Mouse (Mus musculus): ENCODE measurements around the gene D630003M21Rik. TPM values are rescaled to one million over a fixed set of nuclear protein-coding genes. Genes with fewer than 3 reads are reported as not detected.
A peak's percentile ranks its signal among the peaks of the same experiment; 100 is the strongest.

The D630003M21Rik gene
- polyA plus RNA-seq, 1 experiment from 2014 or later = 2.6 TPM

DNA sequence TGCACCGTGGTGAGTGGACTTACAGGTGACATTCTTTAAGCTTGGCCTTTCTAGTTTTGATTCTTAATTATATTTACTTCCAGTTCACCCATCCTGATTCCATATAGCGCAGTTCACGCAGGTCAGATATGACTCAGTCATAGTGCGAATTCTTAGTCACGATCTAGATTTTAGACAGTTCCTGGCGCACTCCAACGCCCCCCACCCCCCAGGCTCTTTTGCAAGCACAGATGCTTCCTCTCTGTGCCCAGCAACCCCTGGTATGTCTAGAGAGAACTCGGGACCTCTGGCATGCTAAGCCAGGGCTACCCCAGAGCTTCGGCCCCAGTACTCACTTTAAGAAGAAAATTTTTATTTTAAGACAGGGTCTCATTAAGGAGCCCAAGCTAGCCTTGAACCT, 72.5 kb downstream of the D630003M21Rik start:
- Histone ChIP-seq H3K9ac (no peak overlapping the region), H3K27me3 (no peaks in the 10 kb centered on the region), H3K27ac (replicated peaks) (no peak overlapping the region), H3K4me3 (no peak overlapping the region), H3K9me3 (no peaks in the 10 kb centered on the region), H3K36me3 (no peaks in the 10 kb centered on the region), H3K4me2 (no peak overlapping the region), H3K4me1 (replicated peaks) (peaks cover 26% of the 10 kb centered on the region)
- 93% methylated on average over 9 of the region's 9 CpGs for WGBS
- ATAC-seq (ENCODE audit: low read depth) = no peak

- H3K27me3 ChIP-seq = no peaks in the 10 kb centered on the region
- WGBS = 62% methylated on average over 2 of the region's 2 CpGs
- ATAC-seq (ENCODE audit: low read depth) = no peak
- H3K36me3 ChIP-seq = no peaks in the 10 kb centered on the region
- H3K9me3 ChIP-seq = 0 out of 2 replicates have a peak, but pooled peaks cover 4% of the 10 kb centered on the region
- H3K9ac ChIP-seq = no peak overlapping the region
- no peak overlapping the region for H3K27ac ChIP-seq (replicated peaks)
- peaks cover 26% of the 10 kb centered on the region for H3K4me1 ChIP-seq (replicated peaks)
- no peak overlapping the region for H3K4me2 ChIP-seq
- no peak overlapping the region for H3K4me3 ChIP-seq
Measured at GRCm38 (mm10) chr2:158155615-158156014, 73.4 kb downstream of the D630003M21Rik start.

DNA sequence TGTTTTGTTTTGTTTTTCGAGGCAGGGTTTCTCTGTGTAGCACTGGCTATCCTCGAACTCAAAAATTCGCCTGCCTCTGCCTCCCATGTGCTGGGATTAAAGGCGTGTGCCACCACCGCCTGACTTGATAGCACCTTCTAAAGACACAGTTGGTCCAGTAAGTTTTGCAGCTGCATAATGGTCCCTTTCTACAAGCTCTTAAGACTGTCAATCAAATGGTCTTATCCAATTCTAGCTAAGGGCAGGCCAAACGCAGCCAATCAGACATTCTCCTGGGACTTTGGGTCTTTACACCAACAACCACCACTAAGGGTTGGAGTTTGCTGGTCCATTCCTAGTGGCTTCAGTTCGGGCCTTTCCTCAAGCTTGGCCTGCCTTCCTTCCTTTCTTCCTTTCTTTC, 73.9 kb downstream of the D630003M21Rik start:
- Histone ChIP-seq H3K4me2 (no peak overlapping the region), H3K27ac (replicated peaks) (no peak overlapping the region), H3K36me3 (no peaks in the 10 kb centered on the region), H3K4me3 (no peak overlapping the region), H3K9me3 (0 out of 2 replicates have a peak, but pooled peaks cover 4% of the 10 kb centered on the region), H3K9ac (no peak overlapping the region), H3K4me1 (replicated peaks) (peaks cover 26% of the 10 kb centered on the region), H3K27me3 (no peaks in the 10 kb centered on the region)
- 85% methylated on average over 7 of the region's 7 CpGs for WGBS
- no peak for ATAC-seq (ENCODE audit: low read depth)

GRCm38 (mm10) chr2:158154641-158155040, 74.4 kb downstream of the D630003M21Rik start:
- Histone ChIP-seq H3K27ac (replicated peaks) (no peak overlapping the region), H3K36me3 (no peaks in the 10 kb centered on the region), H3K9ac (no peak overlapping the region), H3K4me2 (no peak overlapping the region), H3K9me3 (0 out of 2 replicates have a peak, but pooled peaks cover 4% of the 10 kb centered on the region), H3K4me3 (no peak overlapping the region), H3K27me3 (no peaks in the 10 kb centered on the region), H3K4me1 (replicated peaks) (peaks cover 24% of the 10 kb centered on the region)
- no peak for ATAC-seq (ENCODE audit: low read depth)
- WGBS = 33% methylated on average over 8 of the region's 8 CpGs

DNA sequence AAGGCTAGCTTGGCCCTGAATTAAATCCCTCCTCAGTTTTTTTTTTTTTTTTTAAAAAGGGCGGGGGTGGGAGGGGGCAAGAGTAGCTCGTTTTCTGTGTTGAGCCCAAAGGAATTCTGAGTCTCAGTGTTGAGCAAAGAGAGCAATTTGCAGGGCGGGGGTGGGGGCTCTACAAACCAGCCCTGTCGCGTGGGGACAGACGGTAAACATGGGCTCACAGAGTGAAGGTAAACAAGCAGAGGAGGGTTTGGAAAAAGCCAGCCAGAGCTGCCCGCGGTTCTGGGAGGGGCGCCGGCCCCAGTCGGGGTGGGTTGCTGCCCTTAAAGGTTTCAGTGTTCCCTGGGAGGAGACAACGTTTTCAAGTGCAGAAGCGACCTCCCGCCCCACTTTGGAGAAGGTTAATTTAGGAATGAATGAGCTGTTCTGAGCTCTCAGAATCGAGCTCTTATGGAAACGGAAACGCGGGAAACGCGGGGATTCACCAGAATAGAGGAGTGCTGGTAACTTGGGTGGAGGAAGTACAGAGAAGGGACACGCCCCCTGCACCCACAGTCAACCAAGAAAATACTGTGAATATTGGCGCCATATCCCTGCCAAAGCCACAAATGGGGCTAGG, 75.2 kb downstream of the D630003M21Rik start:
- WGBS = 2% methylated on average over 22 of the region's 22 CpGs
- Histone ChIP-seq H3K9me3 (0 out of 2 replicates have a peak, but pooled peaks cover 4% of the 10 kb centered on the region), H3K4me2 (peak overlapping the region; percentile 60), H3K27ac (replicated peaks) (peak overlapping the region; percentile 46), H3K9ac (peak overlapping the region; percentile 62), H3K27me3 (no peaks in the 10 kb centered on the region), H3K36me3 (no peaks in the 10 kb centered on the region), H3K4me1 (replicated peaks) (peaks cover 21% of the 10 kb centered on the region), H3K4me3 (peak overlapping the region; percentile 31)
- ATAC-seq (ENCODE audit: low read depth) = 0 out of 2 replicates have a peak, but pooled peaks have one; percentile 30

DNA sequence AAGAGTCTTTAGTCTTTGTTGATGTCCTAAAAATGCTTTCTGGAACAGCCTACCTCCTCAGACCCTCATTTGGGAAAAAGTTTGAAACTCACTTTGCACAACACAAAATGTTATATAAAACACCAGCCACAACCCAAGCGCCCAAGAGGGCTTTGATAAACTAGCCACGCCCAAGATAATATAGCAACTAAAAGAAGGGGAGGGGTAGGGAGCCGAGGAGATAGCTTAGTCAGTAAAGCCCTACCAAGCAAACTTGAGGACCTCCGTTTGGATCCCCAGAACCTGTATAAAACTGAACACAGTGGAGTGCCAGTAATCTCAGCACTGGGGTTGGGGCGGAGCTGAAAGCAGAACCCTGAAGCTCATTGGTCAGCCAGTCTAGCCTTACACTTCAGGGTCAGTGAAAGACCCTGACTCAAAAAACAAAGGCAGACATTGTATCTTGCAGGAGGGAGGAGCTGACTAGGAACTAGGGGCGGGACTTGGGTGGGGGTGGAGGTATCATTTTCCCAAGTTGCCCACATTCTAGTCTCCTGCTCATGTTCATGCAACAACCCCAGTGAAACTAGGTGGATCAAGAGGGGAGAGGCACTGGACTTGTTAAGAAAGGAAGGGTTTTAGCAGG, 76.2 kb downstream of the D630003M21Rik start:
- H3K4me3 ChIP-seq = no peak overlapping the region
- 0 out of 2 replicates have a peak overlapping the region, but pooled peaks have one; percentile 38 for H3K27ac ChIP-seq (replicated peaks)
- peaks cover 21% of the 10 kb centered on the region for H3K4me1 ChIP-seq (replicated peaks)
- H3K27me3 ChIP-seq = no peaks in the 10 kb centered on the region
- H3K9ac ChIP-seq = no peak overlapping the region
- ATAC-seq (ENCODE audit: low read depth) = peak; percentile 59
- H3K4me2 ChIP-seq = peak overlapping the region; percentile 60; the same call in 1 of the 2 replicates
- WGBS = 38% methylated on average over 6 of the region's 6 CpGs
- 0 out of 2 replicates have a peak, but pooled peaks cover 4% of the 10 kb centered on the region for H3K9me3 ChIP-seq
- H3K36me3 ChIP-seq = no peaks in the 10 kb centered on the region

- ATAC-seq (ENCODE audit: low read depth) = no peak
- no peak overlapping the region for H3K4me2 ChIP-seq
- H3K4me3 ChIP-seq = no peak overlapping the region
- 0 out of 2 replicates have a peak, but pooled peaks cover 4% of the 10 kb centered on the region for H3K9me3 ChIP-seq
- H3K27me3 ChIP-seq = peaks cover 2% of the 10 kb centered on the region; the same call in 1 of the 2 replicates
- H3K4me1 ChIP-seq (replicated peaks) = peaks cover 23% of the 10 kb centered on the region
- 96% methylated on average over 3 of the region's 3 CpGs for WGBS
- no peaks in the 10 kb centered on the region for H3K36me3 ChIP-seq
- H3K27ac ChIP-seq (replicated peaks) = no peak overlapping the region
- no peak overlapping the region for H3K9ac ChIP-seq
Measured at GRCm38 (mm10) chr2:158151077-158151476, 77.9 kb downstream of the D630003M21Rik start.

DNA sequence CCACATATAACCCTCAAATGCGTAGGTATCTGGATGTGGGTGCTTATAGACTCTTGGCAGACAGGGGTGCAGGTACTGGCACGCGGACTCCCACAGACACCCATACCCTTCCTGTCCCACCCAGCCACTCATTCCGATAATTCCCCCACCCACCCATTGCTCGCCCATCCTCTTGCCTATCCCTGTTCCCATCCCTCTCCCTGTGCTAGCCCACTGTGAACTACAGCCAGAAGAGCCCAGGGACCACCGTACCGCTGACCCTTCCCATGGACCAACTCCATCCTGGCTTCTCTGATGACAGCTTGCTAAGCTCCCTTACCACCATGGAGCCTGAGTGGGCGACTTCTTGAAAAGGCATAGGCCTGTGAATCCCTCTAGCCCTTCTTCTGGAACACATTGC, 82.1 kb downstream of the D630003M21Rik start:
- Histone ChIP-seq H3K4me1 (replicated peaks) (peaks cover 18% of the 10 kb centered on the region), H3K4me3 (no peak overlapping the region), H3K9ac (no peak overlapping the region), H3K9me3 (0 out of 2 replicates have a peak, but pooled peaks cover 4% of the 10 kb centered on the region), H3K27me3 (peaks cover 12% of the 10 kb centered on the region), H3K36me3 (no peaks in the 10 kb centered on the region), H3K27ac (replicated peaks) (no peak overlapping the region), H3K4me2 (no peak overlapping the region)
- WGBS = 92% methylated on average over 8 of the region's 8 CpGs
- ATAC-seq (ENCODE audit: low read depth) = no peak

DNA sequence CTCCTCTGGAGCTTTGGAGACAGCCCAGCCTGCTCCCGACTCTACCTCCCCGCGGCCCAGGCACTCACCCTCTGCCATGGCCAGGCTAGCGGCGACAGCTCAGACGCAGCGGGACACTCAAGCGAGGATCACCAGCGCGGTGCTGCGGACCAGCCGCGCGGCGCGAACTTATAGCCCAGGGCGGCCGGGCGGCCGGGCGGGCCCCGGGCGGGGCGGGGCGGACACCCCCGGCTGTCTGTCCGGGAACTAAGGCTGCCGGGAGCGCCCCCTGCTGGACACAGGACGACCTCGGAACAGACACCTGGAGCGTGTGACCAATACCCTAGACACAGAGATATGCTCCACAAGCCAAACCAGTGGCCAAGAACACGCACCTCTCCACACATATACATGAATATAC, 82.8 kb downstream of the D630003M21Rik start, which contains the start of gene Tgm2:
Gene Tgm2, minus strand, starts transcription at position 214 of the 400 bp plus-strand sequence.
- 3% methylated on average over 26 of the region's 33 CpGs for WGBS
- Histone ChIP-seq H3K9me3 (0 out of 2 replicates have a peak, but pooled peaks cover 4% of the 10 kb centered on the region), H3K4me3 (peak within 1 kb of the TSS; percentile 33), H3K27me3 (peaks cover 12% of the 10 kb centered on the region), H3K4me1 (replicated peaks) (peaks cover 19% of the 10 kb centered on the region), H3K36me3 (no peaks in the 10 kb centered on the region), H3K27ac (replicated peaks) (no peak within 1 kb of the TSS), H3K9ac (peak within 1 kb of the TSS; percentile 53), H3K4me2 (peak within 1 kb of the TSS; percentile 56)
- ATAC-seq (ENCODE audit: low read depth) = 0 out of 2 replicates have a peak, but pooled peaks have one; percentile 38

DNA sequence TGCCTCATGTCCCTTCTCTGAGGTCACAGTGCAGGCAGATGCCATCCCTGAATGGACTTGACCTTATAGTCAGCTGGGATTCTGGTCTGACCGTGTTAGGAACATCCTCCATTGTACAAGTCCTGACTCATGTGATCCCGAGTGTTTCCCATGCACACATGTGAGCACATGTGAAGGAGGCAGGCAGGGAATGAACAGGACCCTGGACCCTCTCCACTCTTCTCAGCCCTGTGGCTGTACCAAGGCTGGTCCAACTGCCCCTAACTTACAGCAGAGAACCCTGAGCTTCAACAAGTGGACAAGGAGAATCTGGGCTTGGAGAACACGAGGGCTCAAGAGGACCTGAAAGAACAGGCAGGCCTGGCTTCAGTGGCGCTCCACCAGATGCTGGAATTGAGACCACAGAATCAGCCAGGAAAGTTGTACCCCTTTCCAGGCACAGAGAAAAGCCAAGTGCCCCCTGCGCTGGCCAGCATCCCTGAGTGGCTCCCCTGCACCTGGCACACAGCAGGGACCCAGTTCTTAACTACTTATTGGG, 83.4 kb downstream of the D630003M21Rik start:
- peak overlapping the region; percentile 33 for H3K4me3 ChIP-seq
- ATAC-seq (ENCODE audit: low read depth) = no peak
- H3K9ac ChIP-seq = 0 out of 2 replicates have a peak overlapping the region, but pooled peaks have one; percentile 53
- peaks cover 25% of the 10 kb centered on the region for H3K4me1 ChIP-seq (replicated peaks)
- H3K27me3 ChIP-seq = peaks cover 12% of the 10 kb centered on the region
- peak overlapping the region; percentile 56 for H3K4me2 ChIP-seq
- H3K27ac ChIP-seq (replicated peaks) = no peak overlapping the region
- H3K36me3 ChIP-seq = no peaks in the 10 kb centered on the region
- no peaks in the 10 kb centered on the region for H3K9me3 ChIP-seq
- WGBS = 63% methylated on average over 5 of the region's 5 CpGs

GRCm38 (mm10) chr2:158144750-158145527, 84.1 kb downstream of the D630003M21Rik start:
- no peak overlapping the region for H3K27ac ChIP-seq (replicated peaks)
- H3K9me3 ChIP-seq = no peaks in the 10 kb centered on the region
- WGBS = 88% methylated on average over 6 of the region's 6 CpGs
- peak overlapping the region; percentile 56 for H3K4me2 ChIP-seq
- peaks cover 12% of the 10 kb centered on the region for H3K27me3 ChIP-seq
- no peaks in the 10 kb centered on the region for H3K36me3 ChIP-seq
- peaks cover 31% of the 10 kb centered on the region for H3K4me1 ChIP-seq (replicated peaks)
- no peak for ATAC-seq (ENCODE audit: low read depth)
- no peak overlapping the region for H3K9ac ChIP-seq
- H3K4me3 ChIP-seq = no peak overlapping the region
